Mouse (Mus musculus): ENCODE measurements around the gene Eif1. TPM values are rescaled to one million over a fixed set of nuclear protein-coding genes. Genes with fewer than 3 reads are reported as not detected.
"Not testable (repeated sequence)": the region's sequence is repeated elsewhere in the genome, so short reads cannot be mapped to it uniquely, and the experiment has no call there.

Eif1 gene
- polyA plus RNA-seq, 2 experiments: 191 to 1,798 TPM

DNA sequence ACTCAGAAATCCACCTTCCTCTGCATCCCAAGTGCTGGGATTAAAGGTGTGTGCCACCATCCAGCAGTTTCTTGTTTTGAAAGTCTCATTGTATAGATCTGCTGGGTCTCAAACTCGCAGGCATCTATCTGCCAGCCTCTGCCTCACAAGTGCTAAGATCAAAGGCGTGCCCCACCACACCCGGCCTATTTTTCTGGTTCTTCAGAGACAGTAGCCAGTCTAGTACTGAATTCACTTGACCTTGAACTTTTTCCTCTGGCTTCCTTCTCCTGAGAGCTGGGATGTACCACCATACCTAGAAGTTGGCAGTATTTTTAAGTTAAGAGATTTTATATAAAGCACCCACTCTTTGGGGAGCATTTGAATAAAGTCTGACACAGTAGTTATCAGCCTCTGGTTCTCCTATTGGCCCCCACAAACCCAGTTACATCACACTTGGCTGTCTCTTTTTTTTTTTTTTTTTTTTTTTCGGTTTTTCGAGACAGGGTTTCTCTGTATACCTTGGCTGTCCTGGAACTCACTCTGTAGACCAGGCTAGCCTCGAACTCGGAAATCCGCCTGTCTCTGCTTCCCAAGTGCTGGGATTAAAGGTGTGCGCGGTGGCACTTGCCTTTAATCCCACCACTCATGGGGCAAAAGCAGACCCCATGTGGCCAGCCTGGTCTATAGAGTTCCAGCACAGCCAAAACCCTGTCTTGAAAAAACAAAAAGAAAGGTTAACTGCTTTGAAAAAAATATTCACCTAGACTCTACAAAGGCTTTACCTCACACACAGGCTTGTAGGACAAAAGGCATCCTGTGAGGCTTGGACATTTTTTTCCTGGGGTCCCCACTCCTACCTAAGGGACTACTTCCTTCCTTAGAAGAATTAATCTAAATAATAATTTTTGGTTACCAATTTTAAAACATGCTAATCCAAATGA, 895 bp upstream of the Eif1 start:
- Histone ChIP-seq H3K9ac (replicated peaks) (peak overlapping the region; percentile 66), H3K4me1 (replicated peaks; ENCODE audit: control insufficient read depth in 2 of 2, insufficient read depth in 2 of 2, low read length in 1 of 2) (peaks cover 13 to 27% of the 10 kb centered on the region in 2 experiments), H3K4me3 (ENCODE audit: insufficient read depth in 1 of 2, low read depth in 2 of 2, low read length in 2 of 2) (peak overlapping the region; percentile 40 to 69; a peak in 3 of 4 replicates), H3K36me3 (replicated peaks; ENCODE audit: control insufficient read depth, insufficient read depth, low read depth) (peaks cover 23% of the 10 kb centered on the region), H3K27me3 (ENCODE audit: control insufficient read depth, insufficient read depth, low read length) (no peaks in the 10 kb centered on the region), H3K4me2 (ENCODE audit: low read depth) (peak overlapping the region; percentile 77), H3K27ac (peak overlapping the region; percentile 89), H3K9me3 (ENCODE audit: control insufficient read depth, low read length) (no peaks in the 10 kb centered on the region)
- DNase-seq (ENCODE audit: low read depth in 3 of 3, low spot score in 3 of 3) (peak in 2 of 3 experiments; percentile 47 to 60), ATAC-seq (ENCODE audit: insufficient read depth) (no peak)
- TF ChIP-seq CTCF (IDR thresholded peaks at IDR 0.05; ENCODE audit: low read depth): no peak
- no peak for TF ChIP-seq EP300 (IDR thresholded peaks at IDR 0.05; ENCODE audit: low read depth)
- 40% methylated on average over 10 of the region's 10 CpGs for WGBS (ENCODE audit: insufficient replicate concordance)

DNA sequence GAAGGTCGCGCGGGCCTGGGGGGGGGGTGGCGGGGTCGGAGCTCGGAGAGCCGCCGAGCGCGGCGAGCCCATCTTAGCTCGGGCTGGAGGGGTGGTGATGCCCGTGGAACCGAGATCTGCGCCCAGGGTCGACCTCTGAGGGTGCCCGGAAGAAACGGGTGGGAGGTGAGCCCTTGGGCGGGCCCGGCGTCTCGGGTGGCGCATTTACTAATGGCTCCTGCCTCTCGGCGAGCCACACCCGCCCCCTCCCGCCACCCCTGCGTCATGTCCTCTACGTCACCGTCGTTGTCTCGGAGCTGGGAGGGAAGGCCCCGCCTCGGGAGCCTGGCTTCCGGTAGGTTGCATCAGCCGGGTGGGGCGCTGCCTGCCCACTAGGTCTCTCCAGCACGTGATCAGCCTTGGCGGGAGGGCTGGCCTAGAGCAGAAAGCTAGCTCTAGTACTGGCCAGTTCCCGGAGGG, 516 bp downstream of the Eif1 start:
- Histone ChIP-seq H3K9ac (replicated peaks) (peak overlapping the region; percentile 97), H3K36me3 (replicated peaks; ENCODE audit: control insufficient read depth, insufficient read depth, low read depth) (peaks cover 23% of the 10 kb centered on the region), H3K4me1 (replicated peaks; ENCODE audit: control insufficient read depth in 2 of 2, insufficient read depth in 2 of 2, low read length in 1 of 2) (peaks cover 13 to 25% of the 10 kb centered on the region in 2 experiments), H3K4me2 (ENCODE audit: low read depth) (peak overlapping the region; percentile 94), H3K27ac (peak overlapping the region; percentile 90), H3K27me3 (ENCODE audit: control insufficient read depth, insufficient read depth, low read length) (no peaks in the 10 kb centered on the region), H3K9me3 (ENCODE audit: control insufficient read depth, low read length) (no peaks in the 10 kb centered on the region), H3K4me3 (ENCODE audit: insufficient read depth in 1 of 2, low read depth in 2 of 2, low read length in 2 of 2) (peak overlapping the region; percentile 69 to 90)
- DNase-seq (ENCODE audit: low read depth in 3 of 3, low spot score in 3 of 3) (peak; percentile 97 to 98 (median 97)), ATAC-seq (ENCODE audit: insufficient read depth) (peak; percentile 83)
- TF ChIP-seq CTCF (IDR thresholded peaks at IDR 0.05; ENCODE audit: low read depth) (peak; percentile 53), EP300 (IDR thresholded peaks at IDR 0.05; ENCODE audit: low read depth) (peak; percentile 59)
- WGBS (ENCODE audit: insufficient replicate concordance): under 1% methylated on average over 39 of the region's 40 CpGs

DNA sequence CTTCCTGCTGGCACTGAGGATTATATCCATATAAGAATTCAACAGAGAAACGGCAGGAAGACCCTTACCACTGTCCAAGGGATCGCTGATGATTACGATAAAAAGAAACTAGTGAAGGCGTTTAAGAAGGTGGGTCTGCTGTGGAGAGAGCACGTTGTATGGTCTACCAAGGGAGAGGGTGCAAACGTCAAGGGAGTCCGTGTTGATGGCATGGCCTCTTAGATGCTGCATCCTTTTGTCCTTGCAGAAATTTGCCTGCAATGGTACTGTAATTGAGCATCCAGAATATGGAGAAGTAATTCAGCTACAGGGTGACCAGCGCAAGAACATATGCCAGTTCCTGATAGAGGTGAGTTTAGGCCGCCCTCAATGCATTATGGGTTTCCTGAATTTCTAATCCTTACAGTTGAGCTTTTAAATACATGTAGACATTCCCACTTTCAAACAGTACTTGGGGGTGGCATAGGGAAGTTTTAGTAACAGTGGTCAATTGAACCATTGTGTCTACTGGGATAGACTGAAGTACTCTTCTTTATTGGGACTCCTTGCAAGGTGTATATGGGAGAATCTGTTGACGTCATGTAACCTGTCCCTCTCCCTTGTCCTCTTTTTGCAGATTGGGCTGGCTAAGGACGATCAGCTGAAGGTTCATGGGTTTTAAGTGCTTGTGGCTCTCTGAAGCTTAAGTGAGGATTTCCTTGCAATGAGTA, 1.2 kb downstream of the Eif1 start:
- H3K4me1 ChIP-seq (replicated peaks; ENCODE audit: control insufficient read depth in 2 of 2, insufficient read depth in 2 of 2, low read length in 1 of 2): peaks cover 13 to 25% of the 10 kb centered on the region in 2 experiments
- not testable (repeated sequence) for H3K27me3 ChIP-seq (ENCODE audit: control insufficient read depth, insufficient read depth, low read length); DNase-seq (ENCODE audit: low read depth in 3 of 3, low spot score in 3 of 3); ATAC-seq (ENCODE audit: insufficient read depth); H3K9me3 ChIP-seq (ENCODE audit: control insufficient read depth, low read length)
- H3K36me3 ChIP-seq (replicated peaks; ENCODE audit: control insufficient read depth, insufficient read depth, low read depth): peaks cover 23% of the 10 kb centered on the region
- H3K9ac ChIP-seq (replicated peaks): peak overlapping the region; percentile 97
- peak overlapping the region; percentile 69 to 90 for H3K4me3 ChIP-seq (ENCODE audit: insufficient read depth in 1 of 2, low read depth in 2 of 2, low read length in 2 of 2)
- peak overlapping the region; percentile 80 for H3K27ac ChIP-seq
- peak overlapping the region; percentile 94 for H3K4me2 ChIP-seq (ENCODE audit: low read depth)
- 10% methylated on average over 11 of the region's 11 CpGs for WGBS (ENCODE audit: insufficient replicate concordance)

DNA sequence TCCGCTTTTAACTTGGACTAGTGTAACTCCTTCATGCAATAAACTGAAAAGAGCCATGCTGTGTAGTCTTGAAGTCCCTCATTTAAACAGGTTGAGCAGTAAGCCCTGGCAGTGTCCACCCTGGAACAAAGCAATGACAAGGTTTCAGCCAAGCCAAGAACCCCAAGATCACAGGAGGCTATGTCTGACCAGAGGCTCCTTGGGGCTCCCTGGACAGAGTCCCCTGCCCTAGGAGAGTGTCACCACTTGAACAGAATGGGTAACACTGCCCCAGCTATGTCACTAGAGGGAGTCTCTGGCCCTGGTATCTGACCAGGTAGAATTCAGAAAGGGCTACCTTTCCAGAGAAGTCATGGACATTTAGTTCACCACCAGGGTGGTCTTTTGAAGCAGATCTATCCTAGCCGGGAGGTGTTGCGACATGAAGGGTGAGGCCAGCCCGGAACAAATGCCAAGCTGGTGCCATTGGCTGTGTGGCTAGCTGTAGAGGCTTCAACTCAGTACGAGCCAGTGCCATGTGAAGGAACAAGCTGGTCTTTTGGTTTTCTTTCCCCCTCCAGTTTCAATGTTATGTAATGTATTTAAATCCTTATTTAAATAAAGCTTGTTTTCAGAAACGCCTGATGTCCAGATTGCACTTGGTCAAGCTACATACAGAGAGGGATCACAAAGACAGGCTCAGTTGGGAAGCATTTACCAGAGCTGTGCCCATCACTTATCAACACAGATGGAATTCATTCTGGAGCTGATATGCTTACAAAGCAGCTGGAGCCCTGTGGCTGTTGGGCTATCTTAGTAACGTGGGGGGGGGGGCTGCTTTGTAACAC, 2.0 kb downstream of the Eif1 start:
- H3K4me3 ChIP-seq (ENCODE audit: insufficient read depth in 1 of 2, low read depth in 2 of 2, low read length in 2 of 2): peak overlapping the region in 1 of 2 experiments; percentile 20; a peak in 2 of 4 replicates
- not testable (repeated sequence) for H3K9me3 ChIP-seq (ENCODE audit: control insufficient read depth, low read length); ATAC-seq (ENCODE audit: insufficient read depth); H3K27me3 ChIP-seq (ENCODE audit: control insufficient read depth, insufficient read depth, low read length); DNase-seq (ENCODE audit: low read depth in 3 of 3, low spot score in 3 of 3); H3K9ac ChIP-seq (replicated peaks)
- H3K4me2 ChIP-seq (ENCODE audit: low read depth): peak overlapping the region; percentile 94
- peaks cover 13 to 25% of the 10 kb centered on the region in 2 experiments for H3K4me1 ChIP-seq (replicated peaks; ENCODE audit: control insufficient read depth in 2 of 2, insufficient read depth in 2 of 2, low read length in 1 of 2)
- peak overlapping the region; percentile 3; the same call in 1 of the 2 replicates for H3K27ac ChIP-seq
- WGBS (ENCODE audit: insufficient replicate concordance): 71% methylated on average over 6 of the region's 7 CpGs
- peaks cover 23% of the 10 kb centered on the region for H3K36me3 ChIP-seq (replicated peaks; ENCODE audit: control insufficient read depth, insufficient read depth, low read depth)

All from liver, embryonic 14.5 days (tissue).